Mouse (Mus musculus) midbrain, embryonic 15.5 days (tissue): ENCODE data around the gene Lamtor1. TPM values are rescaled to one million over a fixed set of nuclear protein-coding genes. Genes with fewer than 3 reads are reported as not detected.
"Not testable (repeated sequence)": the region's sequence is repeated elsewhere in the genome, so short reads cannot be mapped to it uniquely, and the experiment has no call there.

ENCODE experiments used
- ATAC-seq: fragments of 200-750 bp; cut with Nextera tagmentation; replicated peaks from 2 replicates; pipeline ENCODE4 v1.8.0; 2017; ENCODE audit warnings: moderate TSS enrichment
- H3K27ac ChIP-seq: fragments of 300-500 bp; sonication (generic); 2 replicates; pipeline ENCODE4 v1.5.1; 2015; ENCODE audit warnings: mild to moderate bottlenecking, inconsistent platforms
- H3K27me3 ChIP-seq: fragments of 300-500 bp; sonication (generic); replicated peaks from 2 replicates; pipeline ENCODE4 v1.6.1; 2015; ENCODE audit warnings: inconsistent platforms
- H3K36me3 ChIP-seq: fragments of 300-500 bp; sonication (generic); replicated peaks from 2 replicates; pipeline ENCODE4 v1.6.1; 2015; ENCODE audit warnings: inconsistent platforms
- H3K4me1 ChIP-seq: fragments of 300-500 bp; sonication (generic); 2 replicates; pipeline ENCODE4 v1.6.1; 2015; ENCODE audit warnings: inconsistent platforms
- H3K4me2 ChIP-seq: fragments of 300-500 bp; sonication (generic); 2 replicates; pipeline ENCODE4 v1.6.1; 2015; ENCODE audit warnings: inconsistent platforms, mild to moderate bottlenecking, moderate library complexity
- H3K4me3 ChIP-seq: fragments of 300-500 bp; sonication (generic); 2 replicates; pipeline ENCODE4 v1.5.1; 2015; ENCODE audit warnings: mild to moderate bottlenecking, inconsistent platforms
- H3K9ac ChIP-seq: fragments of 300-500 bp; sonication (generic); 2 replicates; pipeline ENCODE4 v1.6.1; 2015; ENCODE audit warnings: mild to moderate bottlenecking, inconsistent platforms
- H3K9me3 ChIP-seq: fragments of 300-500 bp; sonication (generic); 2 replicates; pipeline ENCODE4 v1.6.1; 2016; ENCODE audit warnings: inconsistent platforms
- WGBS: fragments of 180-500 bp; shearing (Covaris S2); methylation state at CpG from one replicate; pipeline ENCODE4 v1.1.7; 2015; ENCODE audit warnings: mixed read lengths; 5-methylcytosine and 5-hydroxymethylcytosine counted together
- polyA plus RNA-seq: library from polyadenylated mRNA; unstranded; fragments of >200 nt; fragmentation: Nextera tagmentation; extraction: Ambion mirVana; gene quantifications from 2 replicates; pipeline ENCODE4 v1.2.1, GENCODE M21; 2015

Gene Lamtor1
- polyA plus RNA-seq, 1 experiment from 2014 or later: 154 TPM

DNA sequence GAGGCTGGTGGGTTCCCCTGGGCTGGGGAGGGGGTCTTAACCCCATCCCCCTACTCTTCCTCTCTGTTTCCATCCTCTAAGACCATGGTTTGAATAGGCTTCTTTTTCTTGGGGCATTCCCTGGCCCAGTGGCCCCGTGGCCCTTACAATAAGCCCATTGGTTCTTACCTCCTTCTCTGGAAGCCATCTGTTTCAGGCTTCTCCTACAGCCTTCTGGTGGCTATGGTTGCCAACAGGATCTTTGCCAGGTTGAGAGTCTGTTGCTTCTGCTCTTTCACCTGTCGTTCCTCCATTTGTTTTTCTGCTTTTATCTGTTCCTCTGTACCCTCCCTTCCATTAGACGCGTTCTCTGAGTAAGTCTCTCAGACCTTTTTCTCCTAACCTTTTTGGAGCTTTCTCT, 31.9 kb downstream of the Lamtor1 start:
- H3K4me1 ChIP-seq: peaks cover 34% of the 10 kb centered on the region
- H3K27me3 ChIP-seq: no peaks in the 10 kb centered on the region
- no peaks in the 10 kb centered on the region for H3K36me3 ChIP-seq
- no peak overlapping the region for H3K4me3 ChIP-seq
- no peak overlapping the region for H3K27ac ChIP-seq
- no peak for ATAC-seq
- 93% methylated on average over 4 of the region's 4 CpGs for WGBS
- no peaks in the 10 kb centered on the region for H3K9me3 ChIP-seq
- no peak overlapping the region for H3K4me2 ChIP-seq
- H3K9ac ChIP-seq: no peak overlapping the region

- H3K27me3 ChIP-seq: no peaks in the 10 kb centered on the region
- no peaks in the 10 kb centered on the region for H3K36me3 ChIP-seq
- H3K9ac ChIP-seq: no peak overlapping the region
- no peak overlapping the region for H3K4me2 ChIP-seq
- no peak for ATAC-seq
- peaks cover 26% of the 10 kb centered on the region for H3K4me1 ChIP-seq
- no peak overlapping the region for H3K27ac ChIP-seq
- no peaks in the 10 kb centered on the region for H3K9me3 ChIP-seq
- H3K4me3 ChIP-seq: no peak overlapping the region
- WGBS: 82% methylated on average over 2 of the region's 2 CpGs
These were observed 32.6 kb downstream of the Lamtor1 start for GRCm38 (mm10) chr7:101938348-101938747.

DNA sequence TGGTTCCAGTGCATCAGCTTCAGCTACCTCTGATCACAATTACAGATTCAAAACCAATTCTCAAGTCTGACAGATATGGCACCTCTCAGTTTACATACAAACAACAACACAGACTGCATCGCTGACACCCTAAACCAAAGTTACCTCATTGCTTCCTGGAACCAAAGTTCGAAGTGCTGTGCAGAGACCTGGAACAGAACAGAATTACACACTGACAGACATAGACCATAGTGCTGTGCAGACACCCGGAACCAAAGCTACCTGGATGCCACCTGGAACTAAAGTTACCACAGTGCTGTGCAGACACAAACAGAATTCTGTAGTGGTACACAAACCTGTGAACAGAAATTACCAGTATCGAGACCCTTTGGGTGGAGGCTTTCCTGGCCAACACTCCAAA, 34.1 kb downstream of the Lamtor1 start:
- ATAC-seq: no peak
- H3K27ac ChIP-seq: no peak overlapping the region
- no peak overlapping the region for H3K9ac ChIP-seq
- WGBS: 96% methylated on average over 4 of the region's 4 CpGs
- H3K4me1 ChIP-seq: peaks cover 22% of the 10 kb centered on the region
- H3K36me3 ChIP-seq: no peaks in the 10 kb centered on the region
- no peaks in the 10 kb centered on the region for H3K9me3 ChIP-seq
- H3K4me2 ChIP-seq: no peak overlapping the region
- H3K27me3 ChIP-seq: no peaks in the 10 kb centered on the region
- no peak overlapping the region for H3K4me3 ChIP-seq

GRCm38 (mm10) chr7:101949008-101949407, 43.3 kb downstream of the Lamtor1 start:
- not testable (repeated sequence) for H3K9ac ChIP-seq, H3K4me1 ChIP-seq, H3K4me2 ChIP-seq, H3K27me3 ChIP-seq, ATAC-seq, H3K4me3 ChIP-seq, H3K36me3 ChIP-seq, H3K27ac ChIP-seq, H3K9me3 ChIP-seq
- WGBS: 95% methylated on average over 5 of the region's 5 CpGs

- H3K27me3 ChIP-seq: no peaks in the 10 kb centered on the region
- H3K4me2 ChIP-seq: no peak overlapping the region
- no peaks in the 10 kb centered on the region for H3K36me3 ChIP-seq
- ATAC-seq: no peak
- H3K4me3 ChIP-seq: no peak overlapping the region
- no peak overlapping the region for H3K9ac ChIP-seq
- no peaks in the 10 kb centered on the region for H3K9me3 ChIP-seq
- H3K27ac ChIP-seq: no peak overlapping the region
- 95% methylated on average over 1 of the region's 1 CpGs for WGBS
- no peaks in the 10 kb centered on the region for H3K4me1 ChIP-seq
These were observed 45.9 kb downstream of the Lamtor1 start for GRCm38 (mm10) chr7:101951648-101952047.

DNA sequence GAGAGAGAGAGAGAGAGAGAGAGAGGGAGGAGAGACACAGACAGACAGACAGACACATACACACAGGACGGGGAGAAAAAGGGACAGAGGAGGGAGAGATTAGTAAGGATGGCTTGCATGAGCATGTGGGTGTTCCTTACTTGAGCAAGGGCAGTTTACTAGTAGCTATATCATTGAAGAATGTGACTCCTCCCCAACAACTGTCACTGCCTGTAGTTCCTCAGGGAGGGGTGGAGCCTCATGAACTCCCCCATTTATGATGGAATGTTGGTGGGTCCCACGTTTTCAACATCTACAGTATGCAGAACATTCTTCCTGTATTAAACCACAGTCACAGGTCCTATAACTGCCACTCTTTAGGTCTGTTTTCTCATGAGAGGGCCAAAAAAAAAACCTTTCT, 46.4 kb downstream of the Lamtor1 start:
- Histone ChIP-seq H3K9ac (no peak overlapping the region), H3K27me3 (no peaks in the 10 kb centered on the region), H3K36me3 (no peaks in the 10 kb centered on the region), H3K4me3 (no peak overlapping the region), H3K4me2 (no peak overlapping the region), H3K27ac (no peak overlapping the region), H3K4me1 (no peaks in the 10 kb centered on the region), H3K9me3 (no peaks in the 10 kb centered on the region)
- no peak for ATAC-seq
- WGBS: 80% methylated on average over 2 of the region's 2 CpGs

- H3K9ac ChIP-seq: no peak overlapping the region
- H3K4me1 ChIP-seq: no peaks in the 10 kb centered on the region
- H3K4me3 ChIP-seq: no peak overlapping the region
- H3K9me3 ChIP-seq: no peaks in the 10 kb centered on the region
- H3K27me3 ChIP-seq: no peaks in the 10 kb centered on the region
- H3K36me3 ChIP-seq: no peaks in the 10 kb centered on the region
- H3K27ac ChIP-seq: no peak overlapping the region
- no peak overlapping the region for H3K4me2 ChIP-seq
- 93% methylated on average over 2 of the region's 2 CpGs for WGBS
- no peak for ATAC-seq
These were observed 48.5 kb downstream of the Lamtor1 start for GRCm38 (mm10) chr7:101954163-101954562.

GRCm38 (mm10) chr7:101955276-101955675, 49.6 kb downstream of the Lamtor1 start:
- H3K27me3 ChIP-seq: no peaks in the 10 kb centered on the region
- no peak overlapping the region for H3K4me3 ChIP-seq
- no peak overlapping the region for H3K9ac ChIP-seq
- H3K36me3 ChIP-seq: no peaks in the 10 kb centered on the region
- no peaks in the 10 kb centered on the region for H3K9me3 ChIP-seq
- 96% methylated on average over 2 of the region's 2 CpGs for WGBS
- H3K4me2 ChIP-seq: no peak overlapping the region
- no peaks in the 10 kb centered on the region for H3K4me1 ChIP-seq
- no peak for ATAC-seq
- no peak overlapping the region for H3K27ac ChIP-seq

DNA sequence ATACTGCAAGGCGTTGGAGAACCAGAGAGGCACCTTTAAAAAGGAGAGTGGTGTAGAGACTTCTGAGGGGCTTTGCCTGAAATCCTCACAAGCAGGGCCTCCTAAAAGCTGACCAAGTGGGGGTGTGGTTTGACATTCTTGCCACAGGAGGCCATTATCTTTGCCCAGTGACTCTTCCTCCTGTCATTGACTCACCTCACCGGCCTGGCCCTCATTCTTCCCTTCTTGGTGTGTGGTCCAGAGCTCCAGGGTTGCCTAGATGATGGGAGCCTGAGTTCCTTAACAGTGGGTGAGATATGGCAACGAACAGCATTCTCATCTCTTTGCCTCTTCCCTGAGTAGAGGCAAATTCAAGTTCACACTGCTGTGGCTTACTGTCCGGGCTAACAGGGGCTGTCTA, 50.2 kb downstream of the Lamtor1 start:
- Histone ChIP-seq H3K4me2 (no peak overlapping the region), H3K36me3 (no peaks in the 10 kb centered on the region), H3K9me3 (no peaks in the 10 kb centered on the region), H3K4me3 (no peak overlapping the region), H3K4me1 (no peaks in the 10 kb centered on the region), H3K27me3 (no peaks in the 10 kb centered on the region), H3K9ac (no peak overlapping the region), H3K27ac (no peak overlapping the region)
- no peak for ATAC-seq
- WGBS: 56% methylated on average over 4 of the region's 4 CpGs

DNA sequence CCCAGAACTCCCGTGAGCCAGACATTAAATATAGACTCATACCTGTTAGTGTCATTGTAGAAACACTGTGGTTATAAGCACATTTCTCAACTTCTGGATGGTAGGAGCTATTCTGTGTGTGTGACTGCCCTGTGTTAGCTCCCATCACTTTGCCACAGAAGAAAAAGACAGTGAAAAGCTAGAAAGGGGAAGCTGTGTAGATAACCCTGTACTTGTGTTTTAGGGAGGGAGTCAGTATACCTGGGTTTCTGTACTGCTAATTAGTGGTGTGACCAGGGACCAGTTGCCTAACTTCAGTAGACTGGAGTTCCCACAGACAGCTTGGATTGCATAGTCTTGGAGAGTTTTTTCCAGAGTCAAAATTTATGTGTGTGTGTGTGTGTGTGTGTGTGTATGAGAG, 50.8 kb downstream of the Lamtor1 start:
- Histone ChIP-seq H3K9me3 (no peaks in the 10 kb centered on the region), H3K4me1 (no peaks in the 10 kb centered on the region), H3K4me3 (no peak overlapping the region), H3K4me2 (no peak overlapping the region), H3K36me3 (no peaks in the 10 kb centered on the region), H3K27ac (no peak overlapping the region), H3K27me3 (no peaks in the 10 kb centered on the region), H3K9ac (no peak overlapping the region)
- no peak for ATAC-seq
- 88% methylated on average over 1 of the region's 1 CpGs for WGBS

DNA sequence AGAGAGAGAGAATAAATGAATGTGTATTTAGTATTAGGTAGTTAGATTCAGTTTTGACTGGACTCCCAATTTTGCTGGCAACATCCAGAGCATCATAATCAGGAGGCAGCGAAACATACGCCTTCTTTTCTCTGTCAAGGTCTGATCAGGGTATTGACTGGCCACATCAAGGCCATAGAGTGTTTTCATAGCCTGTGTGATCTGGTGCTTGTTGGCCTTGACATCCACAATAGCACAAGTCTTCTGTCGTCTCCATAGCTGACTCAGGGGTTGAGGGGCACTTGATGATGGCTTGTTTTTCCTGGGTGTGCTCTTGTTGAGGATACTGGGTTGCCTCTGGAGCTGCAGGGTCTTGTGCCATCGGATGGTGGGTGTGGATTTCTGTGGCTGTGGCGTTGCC, 51.2 kb downstream of the Lamtor1 start:
- H3K4me3 ChIP-seq: no peak overlapping the region
- H3K36me3 ChIP-seq: no peaks in the 10 kb centered on the region
- no peaks in the 10 kb centered on the region for H3K9me3 ChIP-seq
- H3K9ac ChIP-seq: no peak overlapping the region
- ATAC-seq: no peak
- H3K27ac ChIP-seq: no peak overlapping the region
- no peaks in the 10 kb centered on the region for H3K27me3 ChIP-seq
- H3K4me2 ChIP-seq: no peak overlapping the region
- no peaks in the 10 kb centered on the region for H3K4me1 ChIP-seq
- WGBS: 94% methylated on average over 5 of the region's 5 CpGs

DNA sequence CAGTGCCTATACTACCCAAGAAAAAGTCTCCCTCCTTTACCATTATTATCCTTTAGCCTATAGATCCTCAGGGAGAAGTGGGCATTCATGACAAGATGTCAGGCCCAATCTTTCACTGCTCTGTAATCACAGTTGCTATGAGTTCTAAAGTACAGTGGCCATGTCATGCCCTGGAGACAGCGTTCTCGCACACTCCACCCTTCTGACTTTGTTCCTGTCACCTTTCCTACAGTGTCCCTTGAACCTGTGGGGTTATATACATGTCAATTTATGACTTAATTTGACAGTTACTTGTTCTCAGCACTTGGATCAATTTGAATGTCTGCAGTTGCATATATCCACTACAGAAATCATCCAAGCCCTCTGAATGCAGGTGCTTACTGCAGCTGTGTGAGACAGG, 57.1 kb downstream of the Lamtor1 start:
- Histone ChIP-seq H3K9me3 (no peaks in the 10 kb centered on the region), H3K27ac (no peak overlapping the region), H3K4me3 (no peak overlapping the region), H3K36me3 (no peaks in the 10 kb centered on the region), H3K4me1 (no peaks in the 10 kb centered on the region), H3K4me2 (no peak overlapping the region), H3K27me3 (no peaks in the 10 kb centered on the region), H3K9ac (no peak overlapping the region)
- no peak for ATAC-seq
- 94% methylated on average over 2 of the region's 2 CpGs for WGBS

GRCm38 (mm10) chr7:101963621-101964020, 57.9 kb downstream of the Lamtor1 start:
- H3K9me3 ChIP-seq: no peaks in the 10 kb centered on the region
- ATAC-seq: no peak
- no peak overlapping the region for H3K27ac ChIP-seq
- H3K4me2 ChIP-seq: no peak overlapping the region
- no peak overlapping the region for H3K4me3 ChIP-seq
- H3K36me3 ChIP-seq: no peaks in the 10 kb centered on the region
- no peaks in the 10 kb centered on the region for H3K27me3 ChIP-seq
- WGBS: 96% methylated on average over 2 of the region's 2 CpGs
- no peak overlapping the region for H3K9ac ChIP-seq
- peaks cover 2% of the 10 kb centered on the region for H3K4me1 ChIP-seq

GRCm38 (mm10) chr7:101964551-101964950, 58.8 kb downstream of the Lamtor1 start:
- no peaks in the 10 kb centered on the region for H3K27me3 ChIP-seq
- no peaks in the 10 kb centered on the region for H3K36me3 ChIP-seq
- H3K9me3 ChIP-seq: no peaks in the 10 kb centered on the region
- no peak overlapping the region for H3K4me2 ChIP-seq
- peaks cover 8% of the 10 kb centered on the region for H3K4me1 ChIP-seq
- ATAC-seq: no peak
- no peak overlapping the region for H3K9ac ChIP-seq
- no peak overlapping the region for H3K4me3 ChIP-seq
- 94% methylated on average over 4 of the region's 4 CpGs for WGBS
- no peak overlapping the region for H3K27ac ChIP-seq
